Mouse (Mus musculus) G1E (cell line): ENCODE results near the gene Pdia3.

Experiments used
- CTCF ChIP-seq: IDR thresholded peaks from 2 replicates; pipeline ENCODE4 v1.5.1; 2012; ENCODE audit warnings: low read depth, low read length, inconsistent platforms, mixed read lengths
- GATA1 ChIP-seq: IDR thresholded peaks from 2 replicates; pipeline ENCODE4 v1.6.1; 2012; ENCODE audit warnings: borderline replicate concordance, low read length, inconsistent platforms, mixed read lengths
- GATA2 ChIP-seq: IDR thresholded peaks from 2 replicates; pipeline ENCODE4 v1.6.1; 2012; ENCODE audit warnings: low read depth, low read length, inconsistent platforms, borderline replicate concordance
- POLR2AphosphoS5 ChIP-seq: IDR thresholded peaks from 2 replicates; pipeline ENCODE4 v1.6.1; 2012; ENCODE audit warnings: low read depth, low read length, inconsistent platforms; ENCODE audit not compliant: insufficient replicate concordance
- TAL1 ChIP-seq: conservative IDR thresholded peaks from 2 replicates; pipeline ENCODE4 v1.6.1; 2012; ENCODE audit warnings: low read depth, low read length, inconsistent platforms, mixed read lengths

DNA sequence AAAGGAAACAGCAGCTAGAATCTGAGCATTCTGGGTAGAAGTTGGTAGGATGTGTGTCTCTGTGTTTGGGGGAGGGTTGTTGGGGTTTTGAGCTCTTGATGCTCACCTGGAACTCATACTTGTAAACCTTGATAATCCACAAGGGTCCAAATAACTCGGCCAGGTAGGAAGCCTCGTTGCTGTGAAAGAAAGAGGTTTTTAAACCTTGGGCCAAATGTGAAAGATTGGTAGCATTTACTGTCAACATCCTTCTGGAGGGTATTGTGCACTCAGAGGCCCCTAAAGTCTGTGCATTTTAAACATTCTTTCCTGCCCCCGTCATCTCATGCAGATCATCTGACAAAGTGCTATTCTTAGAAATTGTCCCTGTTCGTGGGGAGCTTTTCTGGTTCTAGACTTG is 39.4 kb downstream of the Pdia3 start, which contains the start of gene Hypk:
- TF ChIP-seq CTCF, result no peak
- no peak for TF ChIP-seq GATA1
- no peak for TF ChIP-seq GATA2
- TF ChIP-seq TAL1, result no peak
- no peak for TF ChIP-seq POLR2AphosphoS5
